Mouse (Mus musculus): ENCODE measurements around the gene St13.

DNA sequence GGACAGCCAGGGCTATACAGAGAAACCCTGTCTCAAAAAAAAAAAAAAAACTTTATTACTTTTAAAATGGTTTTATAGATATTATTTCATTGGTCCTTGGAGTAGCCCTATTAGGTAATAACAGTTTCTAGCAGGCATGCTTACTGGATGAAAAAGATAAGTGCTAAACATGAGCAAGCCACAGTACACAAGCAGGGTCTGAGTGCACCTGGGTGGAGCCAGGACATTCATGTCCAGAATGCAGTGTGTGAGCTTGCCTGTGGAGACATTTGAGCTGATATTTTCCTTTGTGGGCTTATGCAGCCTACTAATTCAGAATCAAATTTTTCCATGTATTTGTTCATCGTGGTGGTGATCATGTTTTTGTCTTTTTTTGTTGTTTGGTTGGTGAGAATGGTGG, 38.5 kb upstream of the St13 start:
- TF ChIP-seq POLR2A (IDR thresholded peaks at IDR 0.05; ENCODE audit: low read depth, low read length) (no peak), TCF12 (IDR thresholded peaks at IDR 0.05; ENCODE audit: low read depth, low read length) (no peak), MAFK (IDR thresholded peaks at IDR 0.05; ENCODE audit: insufficient replicate concordance, low read length) (no peak), MAX (IDR thresholded peaks at IDR 0.05; ENCODE audit: low read length) (no peak), CTCF (conservative IDR thresholded peaks at IDR 0.05 in 1 of 2, IDR thresholded peaks at IDR 0.05 in 1 of 2; ENCODE audit: low read depth in 2 of 2, low read length in 2 of 2) (no peak), USF1 (IDR thresholded peaks at IDR 0.05; ENCODE audit: low read depth, low read length) (no peak), ZC3H11A (IDR thresholded peaks at IDR 0.05; ENCODE audit: low read depth, low read length) (no peak)

Measured in CH12.LX (cell line).